Mouse (Mus musculus) erythroblast, embryonic 14.5 days (primary cell): ENCODE measurements around the gene Tomm34.

ENCODE experiments used
- GATA1 ChIP-seq: IDR thresholded peaks from 2 replicates; pipeline ENCODE4 v1.6.1; 2012; ENCODE audit warnings: low read length, inconsistent platforms, mixed read lengths
- TAL1 ChIP-seq: IDR thresholded peaks from 3 replicates; pipeline ENCODE4 v1.6.1; 2012; ENCODE audit warnings: low read length, inconsistent platforms, mixed read lengths

GRCm38 (mm10) chr2:164087416-164088017 lies 16.5 kb upstream of the Tomm34 start:
- TF ChIP-seq TAL1: no peak
- TF ChIP-seq GATA1: no peak
